Mouse (Mus musculus): ENCODE results near the gene Cacng7.
A peak's percentile ranks its signal among the peaks of the same experiment; 100 is the strongest.

Gene Cacng7

DNA sequence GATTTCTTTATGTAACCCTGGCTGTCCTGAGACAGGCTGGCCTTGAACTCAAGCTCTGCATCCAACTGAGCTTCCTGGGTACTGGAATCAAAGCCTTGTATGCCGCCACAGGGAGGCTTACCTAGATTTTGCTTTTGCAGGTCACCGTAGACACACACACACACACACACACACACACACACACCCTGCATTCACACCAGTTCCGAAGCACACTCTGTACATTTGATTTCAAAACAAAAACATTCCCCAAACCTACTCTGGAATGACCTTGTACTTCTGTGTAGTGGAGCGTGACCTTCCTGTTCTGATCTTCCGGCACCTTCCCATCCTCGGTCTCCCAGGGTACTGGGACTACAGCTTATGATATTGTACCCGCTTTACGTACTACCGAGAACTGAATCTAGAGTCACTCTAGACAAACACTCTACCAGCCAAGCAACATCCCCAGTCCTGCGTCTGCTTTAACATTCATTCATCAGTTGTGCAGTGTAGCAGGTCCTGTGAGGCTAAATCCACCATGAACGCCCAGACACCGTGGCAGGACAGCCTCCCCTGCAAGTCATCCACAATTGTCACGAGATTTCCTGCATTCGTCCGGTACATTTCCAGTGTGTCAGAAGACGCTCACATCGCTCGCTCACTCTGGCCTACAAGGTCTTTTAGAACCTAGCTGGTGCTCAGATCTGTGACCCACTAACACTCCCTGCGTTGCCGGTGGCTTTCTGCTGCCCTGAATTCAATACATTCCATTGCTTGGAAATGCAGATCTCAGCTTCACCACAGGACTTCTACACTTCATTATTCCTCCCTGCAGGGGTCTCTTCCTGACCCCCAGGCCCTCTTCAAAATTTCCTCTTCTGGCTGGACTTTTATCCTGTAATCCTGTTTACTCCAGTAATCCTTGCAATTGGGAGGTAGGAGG, 14.9 kb downstream of the Cacng7 start:
- DNase-seq (ENCODE audit: low spot score): no peak

DNA sequence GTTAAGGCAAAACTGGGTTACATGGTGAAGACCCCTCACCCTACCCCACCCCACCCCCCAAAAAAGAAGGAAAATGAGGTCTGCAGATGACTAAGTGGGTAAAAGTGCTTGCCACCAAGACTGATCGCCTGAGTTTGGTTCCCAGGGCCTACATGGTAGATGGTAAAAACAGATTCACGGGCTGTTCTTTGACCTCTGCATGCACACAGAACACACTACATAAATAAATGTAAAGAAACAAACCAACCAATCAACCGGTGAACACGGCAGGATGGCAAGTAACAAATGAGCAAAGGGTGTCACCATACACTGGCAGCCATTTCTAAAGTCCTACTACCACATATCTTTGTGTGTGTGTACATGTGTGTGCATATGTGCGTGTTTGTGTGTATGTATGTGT, 15.6 kb downstream of the Cacng7 start:
- no peak for DNase-seq (ENCODE audit: low spot score)

DNA sequence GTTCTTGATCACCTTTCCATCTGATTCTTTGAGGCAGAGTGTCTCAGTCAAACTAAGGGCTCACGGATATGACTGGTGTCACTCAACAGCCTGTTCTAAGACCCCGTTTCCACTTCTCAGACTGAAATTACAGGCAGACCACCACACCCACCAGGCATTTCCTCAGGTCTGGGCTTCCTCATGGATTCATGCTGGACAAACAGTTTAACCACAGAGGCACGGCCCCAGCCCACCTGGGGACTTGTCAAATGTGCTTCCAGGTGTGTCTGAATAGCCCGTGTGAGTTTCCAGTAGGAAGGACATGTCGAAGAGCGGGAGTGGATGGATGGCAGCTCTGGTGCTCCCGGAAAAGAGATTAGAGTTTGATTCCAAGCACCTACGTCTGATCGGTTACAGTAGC, 17.0 kb downstream of the Cacng7 start:
- DNase-seq (ENCODE audit: low spot score): no peak

DNA sequence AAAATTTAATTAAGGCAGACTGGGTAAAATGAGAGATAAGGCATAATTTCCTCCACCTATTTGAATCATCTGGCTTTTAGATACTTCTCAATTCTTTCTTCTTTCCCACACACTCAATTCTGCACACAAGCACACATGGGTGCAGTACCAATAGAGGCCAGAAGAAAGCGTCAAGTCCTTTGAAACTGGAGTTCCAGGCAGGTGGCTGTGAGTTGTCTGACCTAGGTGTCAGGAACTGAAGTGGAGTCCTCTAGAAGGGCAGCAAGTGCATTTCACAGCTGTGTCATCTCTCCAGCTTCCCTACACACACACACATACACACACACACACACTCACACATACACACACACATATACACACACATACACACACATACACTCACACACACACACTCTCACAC, 18.8 kb downstream of the Cacng7 start:
- DNase-seq (ENCODE audit: low spot score): no peak

DNA sequence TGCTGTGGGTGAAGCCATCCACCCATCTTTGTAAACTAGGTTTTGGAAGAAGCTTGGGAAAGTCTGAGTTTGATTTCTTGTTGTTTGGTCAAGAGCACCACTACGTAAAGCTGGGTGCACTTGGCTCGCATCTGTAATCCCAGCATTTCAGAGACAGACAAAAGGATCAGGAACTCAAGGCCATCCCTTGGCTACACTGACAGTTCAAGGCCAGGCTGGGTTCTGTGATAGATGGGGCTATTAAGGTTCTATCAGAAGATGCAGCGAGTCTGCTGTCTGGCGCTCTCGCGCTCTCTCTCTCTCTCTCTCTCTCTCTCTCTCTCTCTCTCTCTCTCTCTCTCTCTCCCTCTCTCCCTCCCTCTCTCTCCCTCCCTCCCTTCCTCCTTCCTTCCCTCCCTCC, 22.1 kb downstream of the Cacng7 start:
- DNase-seq (ENCODE audit: low spot score): no peak

DNA sequence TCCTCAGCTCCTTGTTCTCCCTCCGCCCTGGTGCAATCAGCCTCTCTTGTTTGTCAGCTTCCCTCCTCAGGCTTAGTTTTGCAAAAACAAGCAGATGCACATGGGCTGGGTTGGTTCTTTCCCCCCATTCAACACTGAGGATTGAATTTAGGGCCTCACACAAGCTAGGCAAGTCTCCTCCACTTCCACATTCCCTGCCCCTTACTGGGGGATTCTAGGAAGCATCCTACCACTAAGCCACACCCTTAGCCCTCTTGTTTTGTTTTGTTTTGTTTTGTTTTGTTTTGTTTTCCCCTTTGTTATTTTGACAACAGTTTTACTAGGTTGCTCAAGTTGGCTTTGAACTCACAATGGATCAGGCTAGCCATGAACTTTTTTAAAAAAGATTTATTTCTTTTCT, 27.9 kb downstream of the Cacng7 start:
- no peak for DNase-seq (ENCODE audit: low spot score)

DNA sequence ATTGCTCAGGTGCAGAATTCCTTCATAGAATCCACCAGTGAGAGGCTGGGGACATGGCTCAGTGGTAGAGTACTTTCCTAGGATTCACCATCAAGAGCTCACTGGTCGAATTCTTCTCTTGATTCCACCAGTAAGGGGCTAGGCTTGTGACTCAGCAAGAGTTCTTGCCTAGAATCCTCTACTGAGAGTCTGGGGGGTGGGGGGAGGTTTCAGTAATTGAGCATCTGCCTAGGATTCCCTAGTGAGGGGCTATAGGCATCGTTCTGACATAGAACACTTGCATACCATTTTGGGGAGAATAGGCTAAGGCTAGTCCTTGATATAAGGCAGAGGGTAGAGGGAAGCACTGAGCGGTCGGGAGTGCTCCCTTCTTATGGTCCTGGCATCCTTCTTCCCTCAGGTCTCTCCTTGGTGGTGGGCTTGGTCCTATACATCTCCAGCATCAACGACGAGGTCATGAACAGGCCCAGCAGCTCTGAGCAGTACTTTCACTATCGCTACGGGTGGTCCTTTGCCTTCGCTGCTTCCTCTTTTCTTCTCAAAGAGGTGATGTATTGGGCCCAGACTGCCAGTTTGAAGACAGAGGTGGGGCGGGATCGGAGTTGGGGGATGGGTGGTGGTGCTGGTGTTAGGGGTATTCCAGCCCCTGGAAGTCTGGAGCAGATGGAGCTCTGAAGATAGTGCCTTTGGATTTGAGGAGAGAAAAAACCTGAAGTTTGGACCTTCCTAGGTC, 33.0 kb downstream of the Cacng7 start:
- no peak for DNase-seq (ENCODE audit: low spot score)

DNA sequence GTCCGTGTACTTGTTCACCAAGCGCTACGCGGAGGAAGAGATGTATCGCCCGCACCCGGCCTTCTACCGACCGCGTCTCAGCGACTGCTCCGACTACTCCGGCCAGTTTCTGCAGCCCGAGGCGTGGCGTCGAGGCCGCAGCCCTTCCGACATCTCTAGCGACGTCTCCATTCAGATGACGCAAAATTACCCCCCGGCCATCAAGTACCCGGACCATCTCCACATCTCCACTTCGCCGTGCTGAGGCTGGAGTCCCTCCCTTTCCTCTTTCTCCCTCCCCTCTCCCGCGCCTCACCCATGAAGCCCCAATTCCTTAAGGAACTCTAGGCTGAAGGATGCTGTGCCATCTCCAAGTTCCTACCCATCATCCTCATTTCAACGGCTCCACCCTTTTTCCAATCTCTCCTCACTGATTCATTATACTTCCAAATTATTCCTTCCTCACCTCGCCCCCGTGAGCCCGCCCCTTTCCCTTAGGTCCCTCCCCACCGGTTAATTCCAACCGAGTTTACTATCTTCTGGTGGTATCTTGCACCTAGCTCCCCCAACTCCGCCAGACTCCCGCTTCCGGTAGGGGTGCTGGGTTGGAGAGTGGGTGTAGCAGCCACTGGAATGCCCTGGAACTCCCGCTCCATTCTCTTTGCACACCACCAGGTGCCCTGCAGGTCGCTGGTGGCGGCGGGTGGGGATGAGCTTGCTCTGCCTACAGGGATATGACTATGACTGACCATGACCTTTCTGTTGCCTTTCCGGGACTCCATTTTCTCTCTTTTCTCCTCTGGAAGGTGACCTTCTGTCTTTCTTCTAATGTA, 34.2 kb downstream of the Cacng7 start:
- no peak for DNase-seq (ENCODE audit: low spot score)

DNA sequence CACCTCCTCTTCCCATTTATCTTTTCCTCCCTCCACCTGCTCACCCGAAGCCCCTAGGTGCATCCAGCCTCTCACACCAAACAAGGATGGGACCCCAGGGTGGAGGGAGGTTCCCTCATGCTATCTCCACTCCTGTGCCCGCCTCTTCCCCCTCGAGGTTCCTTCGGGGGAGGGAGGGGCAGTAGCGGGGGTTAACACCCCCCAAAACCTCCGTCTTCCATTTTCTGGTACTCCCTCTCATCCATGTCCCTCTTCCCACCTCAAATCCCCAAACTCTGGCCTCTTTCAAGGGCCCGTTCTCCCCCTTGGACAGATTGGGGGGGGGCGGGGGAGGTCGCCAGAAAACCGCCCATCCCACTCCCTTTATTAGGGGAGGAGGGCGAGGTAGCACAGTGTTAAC, 34.8 kb downstream of the Cacng7 start:
- DNase-seq (ENCODE audit: low spot score): no peak

DNA sequence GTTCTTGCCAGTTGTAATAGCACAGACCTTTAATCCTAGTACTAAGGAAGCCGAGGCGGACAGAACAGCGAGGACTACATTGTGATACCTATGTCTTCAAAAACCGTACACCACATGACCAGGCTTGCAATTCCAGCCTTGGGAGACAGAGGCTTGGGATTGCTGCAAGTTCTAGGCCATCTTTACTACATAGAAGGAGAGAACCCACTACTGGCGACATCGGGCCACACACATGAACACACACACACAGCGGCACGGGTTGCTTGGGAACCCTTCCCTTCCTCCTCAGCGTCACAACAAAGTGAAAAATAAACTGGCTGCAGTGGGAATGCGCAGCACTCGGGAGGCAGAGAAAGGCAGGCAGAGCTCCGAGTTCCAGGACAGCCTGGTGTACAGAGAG, 35.6 kb downstream of the Cacng7 start:
- no peak for DNase-seq (ENCODE audit: low spot score)

DNA sequence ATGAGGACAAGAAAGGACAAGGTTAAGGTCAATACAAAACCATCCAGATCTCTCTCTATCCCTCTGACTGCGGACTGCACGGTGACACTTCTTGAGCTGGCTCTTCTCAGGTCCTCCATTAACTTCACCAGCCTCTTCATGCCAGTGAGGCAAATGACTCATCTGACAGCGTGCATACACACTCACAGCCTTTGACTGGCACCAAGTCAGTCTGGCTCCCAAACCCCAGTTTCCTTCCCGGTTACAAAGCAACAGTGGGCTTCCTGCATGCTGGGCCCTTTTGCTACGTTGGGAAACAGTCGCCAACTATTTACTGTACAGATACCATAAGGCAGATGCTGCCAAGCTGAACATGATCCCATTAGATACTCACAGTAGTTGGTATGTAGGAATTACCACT, 36.4 kb downstream of the Cacng7 start:
- no peak for DNase-seq (ENCODE audit: low spot score)

DNA sequence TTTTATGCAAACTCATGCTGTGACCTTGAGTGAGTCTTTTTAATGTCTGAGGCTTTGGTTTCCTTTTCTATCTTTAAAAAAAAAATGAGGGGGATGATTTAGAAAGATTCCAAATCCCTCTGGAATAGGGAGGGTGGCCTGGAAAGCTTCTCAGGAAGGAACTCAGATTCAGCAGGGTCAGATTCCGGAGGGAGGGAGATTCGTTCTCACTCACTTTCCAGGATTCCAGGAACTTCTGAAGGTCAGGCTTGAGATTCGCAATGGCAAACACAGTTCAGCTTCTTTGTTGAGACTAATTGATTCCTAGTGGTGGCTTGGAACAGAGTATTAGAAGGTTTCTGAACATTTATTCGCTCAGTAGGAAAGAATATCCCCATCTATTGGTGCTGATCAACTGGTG, 37.7 kb downstream of the Cacng7 start:
- no peak for DNase-seq (ENCODE audit: low spot score)

DNA sequence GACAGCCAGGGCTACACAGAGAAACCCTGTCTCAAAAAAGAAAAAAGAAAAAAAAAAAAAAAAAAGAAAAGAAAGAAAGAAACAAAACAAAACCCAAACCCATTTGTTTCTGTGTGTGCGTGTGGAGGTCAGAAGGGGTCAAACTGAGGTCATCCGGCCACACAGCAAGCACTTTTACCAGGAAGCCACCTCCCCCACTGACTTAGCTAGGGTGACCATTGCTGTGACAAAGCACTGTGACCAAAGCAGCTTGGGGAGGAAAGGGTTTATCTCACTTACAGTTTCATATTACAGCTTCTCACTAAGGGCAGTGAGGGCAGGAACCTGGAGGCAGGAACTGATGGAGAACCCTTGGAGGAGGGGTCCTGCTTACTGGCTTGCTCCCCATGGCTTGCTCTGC, 39.6 kb downstream of the Cacng7 start:
- no peak for DNase-seq (ENCODE audit: low spot score)

DNA sequence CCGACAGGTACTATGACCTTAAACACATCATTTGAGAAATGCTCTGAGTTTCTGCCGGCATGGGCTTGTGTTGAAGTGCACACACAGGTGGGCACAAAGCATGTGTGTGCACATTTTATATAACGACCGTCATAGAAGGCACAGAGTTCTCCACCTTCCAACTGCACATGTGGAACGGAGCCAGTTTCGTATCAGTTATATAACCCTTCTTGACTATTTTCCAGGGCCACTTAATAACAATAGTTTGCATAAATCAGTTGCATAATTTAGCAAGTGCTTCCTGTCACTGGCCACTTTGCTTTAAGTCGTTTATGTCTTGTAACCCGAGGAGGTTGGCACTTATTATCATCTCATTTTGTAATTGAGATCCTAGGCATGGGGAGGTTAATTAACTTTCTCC, 41.0 kb downstream of the Cacng7 start:
- DNase-seq (ENCODE audit: low spot score): no peak

DNA sequence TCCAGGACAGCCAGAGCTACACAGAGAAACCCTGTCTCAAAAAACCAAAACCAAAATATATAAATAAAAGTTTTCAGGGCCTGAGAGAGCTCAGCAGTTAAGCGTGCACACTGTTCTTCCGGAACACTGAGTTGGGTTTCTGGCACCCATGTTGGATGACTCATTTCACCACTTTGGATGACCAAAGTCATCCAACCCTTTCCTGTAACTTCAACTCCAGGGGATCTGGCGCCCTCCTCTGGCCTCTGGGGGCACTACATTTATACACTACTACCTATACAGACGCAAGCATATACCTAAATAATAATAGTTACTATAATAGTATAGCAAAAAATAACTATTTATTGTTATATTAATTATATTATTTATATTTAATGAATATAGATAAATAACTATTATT, 44.1 kb downstream of the Cacng7 start:
- peak; percentile 45 for DNase-seq (ENCODE audit: low spot score)

DNA sequence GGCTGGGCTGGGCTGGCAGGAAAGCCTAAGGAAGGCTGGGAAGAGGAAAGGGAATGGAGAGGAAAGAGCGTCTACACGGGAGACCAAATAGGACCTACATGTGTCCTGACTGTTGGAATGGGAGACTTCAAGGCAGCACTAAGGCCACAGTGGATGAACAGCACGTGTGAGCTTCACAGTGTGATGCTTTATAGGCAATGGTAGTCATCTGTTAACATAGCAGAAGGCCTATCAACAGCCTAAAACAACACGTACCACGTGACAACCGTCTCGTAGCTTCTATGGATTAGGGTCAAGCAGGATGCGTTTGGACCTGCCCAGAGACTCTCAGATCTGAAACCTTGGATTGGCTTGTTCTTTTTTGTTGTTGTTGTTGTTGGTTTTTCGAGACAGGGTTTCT, 49.4 kb downstream of the Cacng7 start:
- DNase-seq (ENCODE audit: low spot score): no peak

DNA sequence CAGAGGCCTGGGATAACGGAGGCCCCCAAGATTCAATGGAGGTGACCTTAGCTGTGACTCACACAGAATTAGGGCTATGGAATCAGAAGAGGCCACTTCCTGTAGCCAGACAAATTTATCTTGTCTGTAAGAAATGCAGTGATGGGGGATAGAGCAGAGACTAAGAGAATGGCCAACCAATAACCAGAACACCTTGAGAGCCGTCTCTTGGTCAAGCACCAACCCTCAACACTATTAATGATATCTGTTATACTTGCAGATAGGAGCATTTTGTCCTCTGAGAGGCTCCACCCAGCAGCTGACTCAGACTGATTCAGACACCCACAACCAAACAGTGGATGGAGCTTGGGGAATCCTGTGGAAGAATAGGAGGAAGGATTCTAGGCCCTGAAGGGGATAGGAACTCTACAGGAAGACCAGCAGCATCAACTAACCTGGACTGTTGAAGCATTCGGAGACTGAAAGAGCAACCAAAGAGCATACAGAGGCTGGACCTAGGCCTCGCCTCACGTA, 52.1 kb downstream of the Cacng7 start:
- DNase-seq (ENCODE audit: low spot score): no peak

DNA sequence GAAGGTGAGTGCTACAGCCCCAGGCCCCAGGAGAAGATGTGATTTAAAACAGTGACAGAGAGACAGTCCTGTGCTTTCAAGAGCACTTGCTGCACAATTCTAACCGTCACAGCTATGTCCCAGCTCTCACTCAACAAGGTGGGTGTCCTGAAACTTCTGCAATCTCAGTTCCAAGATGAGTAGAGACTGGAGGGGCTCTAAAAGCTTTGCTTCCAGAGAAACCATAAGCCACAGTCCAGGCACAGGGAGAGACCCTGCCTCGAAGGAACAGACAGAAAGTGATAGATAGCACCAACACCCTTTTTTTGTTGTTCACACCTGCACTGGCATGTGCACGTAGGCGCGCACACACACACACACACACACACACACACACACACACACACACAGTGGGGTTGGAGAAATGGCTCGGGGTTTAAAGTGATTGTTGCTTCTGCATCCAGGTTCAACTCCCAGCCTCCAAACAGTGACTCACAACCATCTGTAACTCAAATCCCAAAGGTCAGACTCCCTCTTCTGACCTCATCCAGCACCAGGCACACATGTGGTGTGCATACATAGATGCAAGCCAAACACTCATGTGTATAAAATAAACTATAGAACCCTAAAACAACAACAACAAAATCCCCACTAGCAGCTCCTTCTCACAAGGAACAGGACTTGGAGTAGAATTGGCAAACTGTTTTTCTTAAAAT, 53.4 kb downstream of the Cacng7 start:
- DNase-seq (ENCODE audit: low spot score): no peak

DNA sequence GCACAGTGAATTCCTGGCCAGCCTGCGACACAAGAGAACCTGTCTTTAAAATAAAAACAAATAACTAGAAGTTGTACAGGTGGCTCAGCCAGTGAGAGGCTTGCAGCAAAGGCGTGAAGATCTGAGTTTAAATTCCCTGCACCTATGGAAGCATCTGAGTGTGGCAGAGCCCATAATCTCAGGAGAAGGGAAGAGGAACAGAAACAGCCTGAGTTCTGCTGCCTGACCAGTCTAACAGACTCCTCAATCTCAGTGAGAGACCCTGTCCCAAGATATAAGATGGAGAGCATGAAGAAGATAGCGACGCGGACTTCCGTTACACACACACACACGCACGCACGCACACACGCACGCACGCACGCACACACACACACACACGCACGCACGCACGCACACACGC, 55.0 kb downstream of the Cacng7 start:
- no peak for DNase-seq (ENCODE audit: low spot score)

DNA sequence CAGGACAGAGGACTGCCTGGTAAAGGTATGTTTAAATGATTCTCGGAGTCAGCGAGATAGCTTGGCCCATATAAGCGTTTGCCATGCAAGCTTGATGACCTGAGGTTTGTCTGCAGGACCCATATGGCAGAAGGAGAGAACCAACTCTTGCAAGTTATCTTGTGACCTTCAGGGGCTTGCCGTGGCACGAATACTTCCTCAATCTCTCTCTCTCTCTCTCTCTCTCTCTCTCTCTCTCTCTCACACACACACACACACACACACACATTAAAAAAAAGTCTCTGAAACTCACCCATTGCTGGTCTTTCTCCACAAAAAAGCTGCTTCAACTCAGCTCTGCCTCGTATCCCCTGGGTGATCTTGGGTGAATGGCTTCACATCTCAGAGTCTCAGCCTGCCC, 56.1 kb downstream of the Cacng7 start:
- DNase-seq (ENCODE audit: low spot score): no peak

DNA sequence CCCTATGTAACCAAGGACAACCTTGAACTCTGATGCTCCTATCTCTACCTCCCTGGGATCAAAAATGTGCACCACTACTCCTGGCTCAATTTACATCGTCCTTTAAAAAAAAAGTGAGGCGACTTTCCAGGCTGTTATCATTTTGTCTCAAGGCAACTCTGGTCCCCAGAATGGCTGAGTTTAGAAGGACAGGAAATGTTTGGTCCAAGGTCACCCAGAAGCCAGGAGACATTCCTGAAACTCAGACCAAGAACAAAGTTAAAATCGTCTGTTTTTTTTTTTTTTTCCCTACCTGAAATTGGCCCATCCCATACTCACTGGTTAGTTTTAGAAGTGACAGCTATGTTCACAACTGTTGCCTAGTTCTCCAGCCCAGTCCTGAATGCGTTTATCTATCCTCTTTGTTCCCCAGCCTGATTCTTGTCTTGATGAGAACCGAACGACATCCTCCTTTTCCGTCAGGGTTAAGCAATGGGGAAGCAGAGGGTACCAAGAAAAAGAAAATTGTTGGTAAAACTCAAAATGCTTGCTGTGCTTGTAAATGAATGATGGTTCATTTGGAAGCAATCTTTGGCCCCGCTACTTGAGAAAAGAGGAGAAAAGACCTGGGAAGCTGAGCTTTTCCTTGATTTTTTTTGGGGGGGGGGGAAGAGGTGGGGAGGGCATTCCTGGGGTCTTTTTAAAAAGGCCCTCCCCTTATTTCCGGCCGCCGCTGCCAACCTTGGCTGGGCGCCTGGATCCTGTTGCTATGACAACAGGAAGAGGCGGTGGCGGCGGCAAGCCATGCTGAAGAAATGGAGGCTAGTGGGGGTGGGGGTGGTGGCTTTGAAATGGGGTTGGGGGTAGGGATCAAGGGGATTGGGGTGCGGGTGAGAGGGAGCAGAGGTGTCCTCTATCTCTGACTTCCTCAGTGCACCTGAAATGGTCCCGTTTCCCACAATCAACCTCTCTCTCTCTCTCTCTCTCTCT, 57.0 kb downstream of the Cacng7 start:
- no peak for DNase-seq (ENCODE audit: low spot score)

Measured in urinary bladder, postnatal 25 days (tissue).